Mouse (Mus musculus): ENCODE measurements around the gene Trim46.

Trim46 gene

GRCm38 (mm10) chr3:89246261-89247100 lies at the start of gene Trim46:
Trim46 (minus strand) TSS chr3:89246309.
- peak; percentile 80 to 84 for DNase-seq (ENCODE audit: low spot score in 2 of 2)

GRCm38 (mm10) chr3:89295685-89296230 lies 49.6 kb upstream of the Trim46 start:
- no peak for DNase-seq (ENCODE audit: low spot score in 2 of 2)

GRCm38 (mm10) chr3:89294195-89294594 lies 48.1 kb upstream of the Trim46 start:
- DNase-seq (ENCODE audit: low spot score in 2 of 2), result no peak

GRCm38 (mm10) chr3:89293247-89293918 lies 47.3 kb upstream of the Trim46 start:
- DNase-seq (ENCODE audit: low spot score in 2 of 2), result no peak

DNA sequence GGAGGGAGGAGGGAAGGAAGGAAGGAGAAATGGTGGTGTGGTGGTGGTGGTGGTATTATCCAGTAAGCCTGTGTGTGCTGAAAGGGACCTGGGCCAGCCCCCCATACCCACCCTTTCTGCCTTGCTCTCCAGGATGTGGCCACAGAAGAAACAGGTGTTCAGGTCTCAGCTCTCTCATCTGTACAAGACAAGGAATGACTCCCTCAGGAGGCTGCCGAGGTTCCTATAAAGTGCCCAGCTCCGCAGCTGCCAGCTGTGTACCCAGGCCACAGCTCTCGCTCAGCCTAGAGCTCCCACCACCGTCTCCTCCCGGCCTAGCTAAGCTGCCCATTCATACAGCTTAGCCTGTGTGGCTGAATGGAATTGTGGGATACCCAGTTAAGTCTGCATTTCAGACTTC lies 46.2 kb upstream of the Trim46 start:
- no peak for DNase-seq (ENCODE audit: low spot score in 2 of 2)

DNA sequence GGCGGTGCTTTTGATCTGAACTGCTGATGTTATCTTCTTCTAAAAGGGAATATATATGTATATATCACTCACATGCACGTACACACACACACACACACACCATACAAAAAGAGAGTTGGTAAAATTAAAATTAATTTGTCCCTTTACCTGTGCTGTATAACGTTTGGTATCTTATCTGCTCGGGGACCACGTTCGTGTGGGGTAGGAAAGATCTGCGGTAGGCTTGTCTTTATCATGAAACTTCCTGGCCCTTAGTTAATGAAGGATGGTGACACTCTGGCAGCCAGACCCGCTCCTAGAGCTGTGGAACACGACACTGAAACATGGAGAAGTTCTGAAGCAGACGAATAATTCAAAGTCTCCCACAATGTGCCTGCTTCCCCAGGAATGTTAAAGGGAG lies 45.8 kb upstream of the Trim46 start:
- no peak for DNase-seq (ENCODE audit: low spot score in 2 of 2)

- no peak for DNase-seq (ENCODE audit: low spot score in 2 of 2)
Observed at GRCm38 (mm10) chr3:89288503-89288928, 42.4 kb upstream of the Trim46 start.

DNA sequence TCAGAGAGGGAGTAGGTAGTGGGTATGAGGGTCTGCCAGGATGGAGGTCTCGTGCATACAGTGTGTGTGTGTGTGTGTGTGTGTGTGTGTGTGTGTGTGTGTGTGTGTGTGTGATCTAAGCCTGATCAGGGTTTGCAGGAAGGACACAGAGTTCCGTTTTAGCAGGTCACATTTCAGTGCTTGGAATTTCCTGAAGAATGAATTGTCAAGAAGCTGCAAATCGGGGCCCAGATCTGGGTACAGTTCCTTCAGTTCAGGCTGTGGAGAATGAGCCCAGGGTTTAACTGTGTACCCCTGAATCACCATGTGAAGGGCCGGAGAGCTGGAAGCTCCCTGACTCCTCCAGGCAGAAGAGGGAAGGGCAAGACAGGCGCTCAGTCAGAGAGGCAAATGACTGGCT lies 41.2 kb upstream of the Trim46 start:
- DNase-seq (ENCODE audit: low spot score in 2 of 2), result no peak

GRCm38 (mm10) chr3:89285526-89285925 lies 39.4 kb upstream of the Trim46 start:
- DNase-seq (ENCODE audit: low spot score in 2 of 2), result no peak

- DNase-seq (ENCODE audit: low spot score in 2 of 2), result no peak
Observed at GRCm38 (mm10) chr3:89284261-89284660, 38.2 kb upstream of the Trim46 start.

DNA sequence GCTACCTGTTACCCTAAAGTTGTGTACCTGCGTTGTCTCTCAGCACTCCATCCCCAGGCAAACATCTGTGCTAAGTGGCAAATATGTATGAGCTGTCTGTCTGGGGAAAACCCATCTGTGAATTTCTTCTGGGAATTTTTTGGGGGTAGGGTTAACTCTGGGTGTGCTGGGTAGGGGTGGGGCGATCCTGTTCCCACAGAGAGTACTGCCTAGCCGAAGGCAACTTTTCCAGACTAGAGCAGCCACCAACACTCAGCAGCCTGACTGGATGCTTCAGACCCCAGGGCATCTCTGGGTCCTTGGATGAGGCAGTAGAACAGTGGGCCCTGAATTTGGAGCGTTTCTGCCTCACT lies 36.2 kb upstream of the Trim46 start:
- DNase-seq (ENCODE audit: low spot score in 2 of 2), result no peak

DNA sequence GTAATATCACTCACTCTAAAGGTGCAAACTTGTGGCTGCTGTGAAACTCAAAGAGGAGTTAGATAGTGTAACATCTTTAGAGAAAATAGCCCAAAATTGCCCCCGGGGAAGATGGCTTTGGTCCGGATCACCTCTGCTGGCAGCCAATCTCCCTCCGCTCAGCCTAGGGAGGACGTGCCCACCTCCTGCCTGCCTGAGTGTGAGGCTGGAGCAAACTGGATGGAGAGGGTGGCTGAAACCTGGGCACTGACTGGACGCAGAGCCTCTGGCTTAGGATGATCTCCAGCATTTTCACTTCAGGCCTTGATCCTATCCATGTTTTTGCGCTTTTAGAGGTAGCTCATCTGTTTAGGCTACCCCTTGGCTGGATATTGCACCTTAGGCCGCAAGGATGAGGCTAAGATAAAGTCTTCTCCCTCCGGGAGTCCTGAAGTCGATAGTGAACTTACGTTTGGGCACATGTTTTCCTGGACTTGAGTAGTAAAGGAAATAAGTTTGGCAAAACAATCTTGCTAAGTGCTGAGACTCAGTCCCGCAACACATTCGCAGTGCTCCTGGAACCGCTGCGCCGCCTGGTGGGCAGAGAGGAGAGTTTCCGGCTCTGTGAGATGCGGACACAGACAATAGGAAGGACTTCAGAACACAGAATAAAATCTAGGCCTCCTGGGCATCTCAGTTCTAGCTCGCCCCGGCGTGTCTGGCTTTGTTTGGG lies 35.6 kb upstream of the Trim46 start:
- peak in 1 of 2 experiments; percentile 78 for DNase-seq (ENCODE audit: low spot score in 2 of 2)

DNA sequence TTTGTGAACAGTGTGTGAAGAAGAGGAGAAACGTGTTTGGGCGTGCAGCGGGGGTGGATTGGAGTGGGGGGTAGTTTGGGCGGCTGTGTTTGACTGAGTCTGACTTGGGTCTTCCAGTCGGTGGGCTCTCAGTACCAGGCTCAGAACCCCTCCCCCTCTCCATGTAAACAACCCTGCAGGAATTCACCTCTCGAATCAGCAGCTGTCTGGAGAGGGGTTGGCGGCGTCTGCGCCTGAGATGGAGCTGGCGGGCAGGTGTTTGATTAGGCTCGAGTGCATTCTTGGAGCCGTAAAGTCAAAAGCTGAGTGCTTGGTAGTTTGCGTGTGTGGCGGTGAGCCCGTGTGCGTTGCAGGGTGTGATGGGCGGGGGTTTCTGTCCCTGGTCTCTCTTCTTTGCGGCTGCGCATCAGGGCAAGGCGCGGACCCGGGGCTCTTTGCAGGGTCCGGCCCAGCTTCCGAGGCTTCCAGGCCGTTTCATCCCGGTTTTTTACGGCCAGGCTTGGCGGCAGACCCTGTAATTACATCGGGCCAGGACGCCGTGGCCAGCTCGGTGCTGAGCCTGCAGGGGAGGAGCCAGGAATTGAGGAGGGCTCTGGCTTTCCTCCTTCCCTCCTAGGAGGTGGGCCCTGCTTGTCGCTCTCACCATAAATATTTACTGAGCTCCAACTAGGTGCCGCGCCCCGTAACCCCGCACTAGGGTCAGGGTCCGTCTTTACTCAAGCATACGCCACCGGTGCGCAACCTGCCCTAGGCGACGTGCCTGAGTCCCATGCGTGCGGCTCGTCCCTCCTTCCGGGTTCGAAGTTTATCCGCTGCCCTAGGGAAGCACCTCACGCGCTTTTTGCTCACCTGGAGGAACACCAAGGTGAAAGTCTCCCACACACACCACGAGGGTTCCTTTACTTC lies 34.8 kb upstream of the Trim46 start, which contains the start of gene Efna1:
Efna1 (minus strand) TSS at position 537 of the 906 bp plus-strand sequence.
- no peak for DNase-seq (ENCODE audit: low spot score in 2 of 2)

DNA sequence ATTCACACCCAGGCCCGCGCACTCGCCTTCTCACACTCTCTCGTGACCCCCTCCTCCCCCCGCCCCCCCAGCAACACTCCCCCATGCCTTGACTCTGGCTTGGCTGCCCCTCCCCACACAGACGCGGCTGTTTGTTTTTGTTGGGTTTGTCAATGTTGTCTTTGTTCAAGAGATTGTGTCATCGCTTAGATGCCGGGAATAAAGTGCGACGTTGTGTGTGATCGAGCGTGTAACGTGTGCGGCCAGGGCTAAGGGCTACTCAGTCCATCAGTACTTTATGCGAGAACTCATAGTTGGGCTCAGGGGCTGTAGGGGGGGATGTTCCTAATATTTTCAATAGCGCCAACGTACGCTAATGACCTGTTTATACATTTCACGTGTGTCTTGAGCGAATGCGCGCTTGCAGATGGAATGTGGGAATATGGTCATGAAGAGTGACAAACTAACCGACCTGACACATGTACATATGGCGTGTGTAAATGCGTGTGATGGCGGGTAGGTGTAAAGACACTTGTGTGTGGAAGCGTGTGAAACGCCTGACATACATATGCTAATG lies 34.0 kb upstream of the Trim46 start:
- no peak for DNase-seq (ENCODE audit: low spot score in 2 of 2)

DNA sequence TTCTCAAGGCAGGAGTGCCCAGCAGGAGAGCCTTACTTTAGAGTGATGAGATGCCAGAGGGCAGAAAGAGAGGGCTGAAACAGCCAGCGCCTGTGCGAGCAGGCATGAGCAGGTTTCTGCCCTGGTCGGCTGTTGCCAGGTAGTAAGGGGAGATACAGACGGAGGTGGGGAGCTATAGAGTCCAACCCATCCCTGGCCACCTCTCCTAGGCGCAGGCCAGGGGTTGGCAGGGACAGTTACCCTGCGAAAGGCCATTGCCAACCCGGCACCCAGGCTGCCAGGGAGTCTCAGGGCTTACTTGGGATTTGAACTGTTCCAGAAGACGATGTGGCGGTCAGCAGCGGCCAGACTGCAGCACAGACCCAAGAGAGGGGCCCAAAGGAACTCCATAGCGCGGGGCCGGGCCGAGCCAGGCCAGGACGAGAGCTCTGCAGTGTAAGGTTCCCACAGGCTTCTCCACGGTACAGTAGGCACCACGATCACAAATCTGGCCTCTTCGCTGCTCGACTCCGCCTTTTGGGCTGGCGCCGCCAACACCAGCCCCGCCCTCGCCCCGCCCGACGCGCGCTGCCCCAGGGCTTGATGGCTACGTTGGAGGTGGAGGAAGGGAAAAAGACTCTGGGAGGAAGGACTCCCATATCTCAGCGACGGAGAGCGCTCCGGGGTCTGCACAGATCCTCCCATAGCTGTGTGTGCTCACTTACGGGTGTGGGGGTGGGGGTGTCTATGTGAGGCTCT lies 33.2 kb upstream of the Trim46 start:
- DNase-seq (ENCODE audit: low spot score in 2 of 2), result peak in 1 of 2 experiments; percentile 63

DNA sequence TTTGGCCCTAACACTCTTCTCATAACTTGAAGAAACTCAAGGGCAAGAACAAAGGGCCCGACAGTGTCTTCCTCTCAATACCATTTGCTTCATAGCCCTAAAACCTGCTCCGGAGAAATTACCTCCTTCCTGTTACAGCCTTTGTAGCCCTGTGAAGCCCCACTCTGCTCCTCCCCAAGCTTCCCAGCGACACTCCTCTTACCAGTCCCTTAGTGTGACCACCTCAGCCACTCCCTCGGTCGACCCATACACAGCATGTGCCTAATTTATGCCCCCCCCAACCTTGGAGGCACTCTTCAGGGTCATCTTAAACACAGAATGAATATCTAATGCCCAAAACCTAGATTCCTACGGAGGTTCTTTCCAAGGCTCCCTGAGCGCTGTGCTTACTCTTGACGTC lies 32.5 kb upstream of the Trim46 start:
- no peak for DNase-seq (ENCODE audit: low spot score in 2 of 2)

DNA sequence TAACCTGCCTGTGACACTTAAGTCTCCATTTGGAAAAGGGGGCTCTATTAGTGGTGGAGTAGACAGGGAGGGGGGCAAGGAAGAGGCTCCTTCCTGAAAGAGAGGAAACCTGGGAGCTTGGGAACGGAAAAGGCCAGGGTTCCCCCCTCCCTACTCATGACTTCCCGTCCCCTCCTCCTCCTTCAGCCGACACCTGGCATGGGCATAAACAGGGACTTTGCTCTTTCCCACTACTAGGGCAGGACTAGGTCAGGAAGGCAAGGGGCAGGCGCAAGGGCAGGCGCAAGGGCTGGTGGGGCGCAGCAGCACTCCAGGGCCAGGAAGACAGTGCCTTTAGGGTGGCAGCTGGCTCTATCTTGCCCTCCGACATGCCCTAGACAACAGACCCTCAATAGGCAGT lies 32.0 kb upstream of the Trim46 start:
- no peak for DNase-seq (ENCODE audit: low spot score in 2 of 2)

DNA sequence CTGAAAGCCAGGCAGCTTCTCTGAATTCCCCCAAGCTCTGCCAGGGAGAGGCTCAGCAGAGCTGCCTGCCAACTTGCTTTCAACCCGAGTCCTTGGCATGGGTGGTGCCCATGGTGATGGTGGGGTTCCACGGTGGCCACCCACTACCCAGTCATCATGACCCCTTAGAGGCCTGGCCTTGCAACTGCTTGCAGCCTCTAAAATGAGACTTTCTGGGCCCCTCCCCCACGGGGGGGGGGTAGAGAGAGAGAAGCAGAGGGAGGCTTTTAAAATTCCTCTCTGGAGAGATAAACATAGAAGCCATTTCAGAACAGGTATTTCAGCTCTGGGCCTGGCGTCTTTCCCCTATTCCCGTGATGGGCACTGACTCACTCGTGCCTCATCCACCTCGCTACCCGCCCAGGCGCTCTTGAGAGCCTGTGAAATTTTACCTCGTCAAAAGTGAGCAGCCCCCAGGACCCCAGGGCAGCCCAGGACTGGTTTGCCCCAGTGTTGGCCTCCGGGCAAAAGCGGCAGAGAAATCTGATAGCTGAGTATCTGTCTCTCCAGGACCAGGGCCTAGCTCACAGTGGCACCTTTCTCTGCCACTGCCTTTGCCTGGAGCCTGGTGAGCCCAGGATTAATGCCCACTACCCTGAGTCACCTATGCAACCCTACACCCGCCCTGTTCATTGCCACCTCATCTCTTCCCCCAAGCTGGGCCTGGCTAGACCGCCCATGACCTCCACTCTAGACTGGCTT lies 31.3 kb upstream of the Trim46 start:
- no peak for DNase-seq (ENCODE audit: low spot score in 2 of 2)

DNA sequence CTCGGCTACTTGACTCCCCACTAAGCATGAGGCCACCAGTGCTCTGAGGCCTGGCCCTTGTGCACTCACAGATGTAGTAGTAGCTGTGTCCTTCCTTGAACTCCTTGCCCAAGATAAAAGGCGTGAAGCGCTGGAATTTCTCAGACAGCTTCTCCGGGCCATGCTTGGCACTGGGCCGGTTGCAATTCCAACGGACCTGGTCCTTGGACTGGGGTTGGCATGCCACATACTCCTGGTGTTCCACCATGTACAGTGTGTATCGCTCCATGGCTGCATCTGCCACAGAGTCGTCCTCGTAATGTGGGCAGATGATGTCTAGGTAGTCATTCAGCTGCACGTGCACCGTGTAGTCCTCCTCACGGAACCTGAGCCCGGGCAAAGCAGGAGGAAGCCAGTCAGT lies 30.0 kb upstream of the Trim46 start:
- no peak for DNase-seq (ENCODE audit: low spot score in 2 of 2)
